Mouse (Mus musculus): ENCODE measurements around the gene Zc3h7b. TPM values are rescaled to one million over a fixed set of nuclear protein-coding genes. Genes with fewer than 3 reads are reported as not detected.

The Zc3h7b gene
- polyA plus RNA-seq, 1 experiment from 2014 or later: 62.7 TPM

DNA sequence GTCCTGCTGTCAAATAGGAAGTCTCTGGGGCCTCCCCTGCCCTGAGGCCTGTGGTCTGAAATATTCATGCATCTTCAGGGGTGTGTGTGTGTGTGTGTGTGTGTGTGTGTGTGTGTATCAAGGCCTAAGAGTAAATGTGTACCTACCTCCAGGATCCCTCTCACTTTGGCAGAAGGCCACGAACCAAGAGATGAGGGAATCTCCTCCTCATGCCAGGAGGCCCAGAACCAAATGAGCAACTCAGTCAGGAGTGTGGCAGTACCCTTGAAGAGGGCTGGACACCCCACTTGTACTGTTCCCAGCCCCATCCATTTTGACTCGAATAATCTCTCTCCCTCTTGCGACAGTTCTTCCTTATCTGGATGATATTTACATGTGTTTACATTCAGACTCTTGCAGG, 87.4 kb downstream of the Zc3h7b start:
- no peak overlapping the region for H3K27ac ChIP-seq
- DNase-seq (ENCODE audit: low spot score) (no peak), ATAC-seq (ENCODE audit: low FRiP score) (no peak)
- no peak overlapping the region for H3K9ac ChIP-seq
- H3K4me3 ChIP-seq (replicated peaks; ENCODE audit: low read length): no peak overlapping the region
- H3K9me3 ChIP-seq (ENCODE audit: control insufficient read depth, low read length): no peaks in the 10 kb centered on the region
- H3K4me1 ChIP-seq (replicated peaks; ENCODE audit: control insufficient read depth, insufficient read depth, low read length): 0 out of 2 replicates have a peak, but pooled peaks cover 3% of the 10 kb centered on the region
- WGBS: 82% methylated on average over 3 of the region's 3 CpGs
- peaks cover 11% of the 10 kb centered on the region for H3K36me3 ChIP-seq (replicated peaks; ENCODE audit: control insufficient read depth, insufficient read depth)
- no peaks in the 10 kb centered on the region for H3K27me3 ChIP-seq (ENCODE audit: control insufficient read depth, insufficient read depth, low read length)
- no peak overlapping the region for H3K4me2 ChIP-seq (replicated peaks)

DNA sequence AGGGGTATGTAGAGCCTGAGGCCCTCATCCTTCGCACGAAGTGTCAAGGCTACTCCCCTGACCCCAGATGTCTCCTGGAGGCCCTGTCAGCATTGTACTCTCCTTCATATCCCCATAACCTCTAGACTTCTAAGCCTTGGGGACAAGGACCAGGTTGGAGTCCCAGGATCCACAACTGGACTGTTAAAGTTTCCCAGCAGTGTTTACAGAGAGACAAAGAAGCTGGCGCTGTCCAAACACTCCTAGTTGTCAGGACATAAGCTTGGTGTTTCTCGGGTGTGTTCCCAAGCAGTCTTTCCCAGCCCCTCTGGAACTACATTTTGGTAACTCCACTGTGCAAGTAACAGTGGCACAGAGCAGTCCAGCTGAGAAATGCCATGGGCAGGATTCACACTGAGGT, 88.6 kb downstream of the Zc3h7b start:
- H3K4me3 ChIP-seq (replicated peaks; ENCODE audit: low read length): no peak overlapping the region
- ATAC-seq (ENCODE audit: low FRiP score) (no peak), DNase-seq (ENCODE audit: low spot score) (no peak)
- WGBS: 77% methylated on average over 4 of the region's 4 CpGs
- H3K4me1 ChIP-seq (replicated peaks; ENCODE audit: control insufficient read depth, insufficient read depth, low read length): 0 out of 2 replicates have a peak, but pooled peaks cover 3% of the 10 kb centered on the region
- no peak overlapping the region for H3K27ac ChIP-seq
- no peak overlapping the region for H3K9ac ChIP-seq
- H3K4me2 ChIP-seq (replicated peaks): no peak overlapping the region
- H3K9me3 ChIP-seq (ENCODE audit: control insufficient read depth, low read length): no peaks in the 10 kb centered on the region
- no peaks in the 10 kb centered on the region for H3K27me3 ChIP-seq (ENCODE audit: control insufficient read depth, insufficient read depth, low read length)
- peaks cover 3% of the 10 kb centered on the region; the same call in 1 of the 2 replicates for H3K36me3 ChIP-seq (replicated peaks; ENCODE audit: control insufficient read depth, insufficient read depth)

DNA sequence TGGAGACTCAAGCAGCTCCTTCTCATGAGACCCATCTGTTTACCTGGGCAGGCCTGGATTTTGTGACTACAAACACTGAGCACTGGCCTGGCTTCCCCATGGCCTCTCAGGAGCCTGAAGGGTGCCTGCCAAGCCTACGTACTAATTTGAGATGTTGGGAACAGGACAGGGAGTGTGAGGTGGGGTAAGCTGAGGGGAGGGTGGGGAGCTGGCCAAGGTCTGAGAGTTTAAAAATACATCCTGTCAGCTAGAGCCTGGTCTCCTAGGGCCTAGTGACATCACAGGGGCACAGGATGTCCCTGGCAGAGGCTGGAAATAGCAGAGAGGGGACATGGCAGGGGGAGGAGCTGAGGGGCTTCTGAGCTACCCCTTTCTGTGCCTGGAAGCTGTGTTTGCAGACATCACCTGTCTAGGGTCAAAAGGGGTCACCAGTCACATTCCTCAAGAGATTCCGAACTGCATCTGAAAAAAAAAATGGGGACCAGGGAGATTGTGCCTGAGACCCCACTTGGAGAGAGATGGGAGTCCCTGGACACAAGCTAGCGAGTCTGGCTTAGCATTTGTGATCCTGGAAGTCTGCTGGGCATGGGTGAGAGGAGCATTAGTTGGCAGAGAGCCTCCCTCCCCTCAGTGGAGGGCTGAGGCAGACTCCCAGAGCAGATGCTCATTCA, 89.4 kb downstream of the Zc3h7b start:
- 0 out of 2 replicates have a peak, but pooled peaks cover 3% of the 10 kb centered on the region for H3K4me1 ChIP-seq (replicated peaks; ENCODE audit: control insufficient read depth, insufficient read depth, low read length)
- H3K4me2 ChIP-seq (replicated peaks): no peak overlapping the region
- H3K27ac ChIP-seq: no peak overlapping the region
- no peak overlapping the region for H3K4me3 ChIP-seq (replicated peaks; ENCODE audit: low read length)
- no peak for ATAC-seq (ENCODE audit: low FRiP score)
- no peak overlapping the region for H3K9ac ChIP-seq
- DNase-seq (ENCODE audit: low spot score): no peak
- H3K36me3 ChIP-seq (replicated peaks; ENCODE audit: control insufficient read depth, insufficient read depth): no peaks in the 10 kb centered on the region
- no peaks in the 10 kb centered on the region for H3K9me3 ChIP-seq (ENCODE audit: control insufficient read depth, low read length)
- H3K27me3 ChIP-seq (ENCODE audit: control insufficient read depth, insufficient read depth, low read length): no peaks in the 10 kb centered on the region
- 61% methylated on average over 3 of the region's 3 CpGs for WGBS

DNA sequence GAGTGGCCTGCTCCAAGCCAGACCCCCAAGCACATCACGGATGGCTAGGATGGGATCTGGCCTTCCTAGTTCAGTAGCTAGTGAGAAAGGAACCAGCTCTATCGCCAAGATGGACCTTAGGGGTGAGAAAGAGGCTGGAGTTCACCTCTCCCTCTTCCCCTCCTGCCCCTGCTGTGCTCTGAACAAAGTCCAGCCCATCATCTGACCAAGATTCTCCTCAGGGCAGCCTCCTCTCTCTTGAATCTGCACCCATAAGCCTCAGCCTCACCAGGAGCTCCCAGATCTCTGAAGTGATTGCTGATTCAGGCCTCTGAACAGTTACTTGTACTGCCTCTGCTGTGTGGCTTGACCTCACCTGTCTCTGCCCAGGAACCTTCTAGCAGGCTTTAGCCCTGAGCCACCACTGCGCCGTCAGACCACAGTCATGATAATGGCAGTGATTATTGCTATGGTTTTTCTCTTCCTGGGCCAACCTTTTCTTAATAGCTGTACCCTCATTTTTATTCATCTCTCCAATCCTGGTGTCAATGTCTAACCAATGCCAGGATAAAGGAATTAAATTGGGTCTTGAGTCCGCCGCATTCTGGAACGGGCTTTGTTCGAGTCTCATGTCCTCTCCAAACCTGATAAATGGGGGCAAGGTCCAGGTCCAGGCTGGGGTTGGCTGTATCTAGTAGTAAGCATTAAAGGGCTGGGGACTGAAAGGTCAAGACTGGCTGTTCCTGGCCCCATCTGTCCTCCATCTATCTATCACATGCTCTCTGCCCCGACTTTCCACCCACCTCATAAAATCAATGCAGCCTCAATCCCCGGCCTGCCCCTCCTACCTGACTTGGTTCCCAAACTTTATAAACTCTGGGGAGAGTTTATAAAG, 90.4 kb downstream of the Zc3h7b start:
- Histone ChIP-seq H3K36me3 (replicated peaks; ENCODE audit: control insufficient read depth, insufficient read depth) (no peaks in the 10 kb centered on the region), H3K9ac (no peak overlapping the region), H3K27me3 (ENCODE audit: control insufficient read depth, insufficient read depth, low read length) (no peaks in the 10 kb centered on the region), H3K4me3 (replicated peaks; ENCODE audit: low read length) (no peak overlapping the region), H3K27ac (no peak overlapping the region), H3K4me1 (replicated peaks; ENCODE audit: control insufficient read depth, insufficient read depth, low read length) (peaks cover 10% of the 10 kb centered on the region; the same call in 1 of the 2 replicates), H3K4me2 (replicated peaks) (no peak overlapping the region), H3K9me3 (ENCODE audit: control insufficient read depth, low read length) (no peaks in the 10 kb centered on the region)
- 65% methylated on average over 10 of the region's 10 CpGs for WGBS
- ATAC-seq (ENCODE audit: low FRiP score) (no peak), DNase-seq (ENCODE audit: low spot score) (no peak)

DNA sequence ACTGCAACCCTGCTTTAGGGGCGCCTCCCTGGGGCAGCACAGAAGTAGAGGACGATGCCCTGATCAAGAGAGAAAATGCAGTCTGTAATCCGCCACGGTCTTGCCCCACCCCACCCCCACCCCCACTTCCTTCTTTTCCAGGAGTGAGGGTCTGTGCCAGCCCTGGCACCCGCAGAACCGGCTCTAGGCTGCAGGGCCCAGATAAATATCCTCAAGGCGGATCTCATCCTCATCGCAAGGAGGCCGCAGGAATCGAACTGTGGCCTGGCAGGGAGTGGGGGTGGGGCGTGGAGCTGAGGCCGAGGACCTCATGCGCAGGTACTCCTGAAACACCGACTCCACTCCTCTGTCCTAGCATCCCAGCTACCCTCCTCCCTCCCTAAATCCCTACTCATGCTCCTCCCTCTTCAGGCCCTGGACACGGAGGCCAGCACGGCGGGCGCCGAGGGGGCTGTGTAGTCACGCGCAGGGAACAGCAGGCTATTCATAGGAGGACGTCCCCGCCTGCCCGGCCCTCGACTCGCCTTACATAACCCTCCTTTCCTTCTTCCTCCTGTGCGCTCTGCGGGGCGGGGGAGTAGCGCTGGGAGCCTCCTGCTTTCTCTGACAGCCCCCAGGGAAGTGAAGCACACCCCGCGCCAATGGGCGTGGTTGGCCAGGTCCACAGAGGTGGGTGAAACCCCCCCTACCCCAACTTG, 91.4 kb downstream of the Zc3h7b start:
- H3K27me3 ChIP-seq (ENCODE audit: control insufficient read depth, insufficient read depth, low read length): no peaks in the 10 kb centered on the region
- ATAC-seq (ENCODE audit: low FRiP score): peak; percentile 54; the same call in 1 of the 2 replicates
- peaks cover 10% of the 10 kb centered on the region; the same call in 1 of the 2 replicates for H3K4me1 ChIP-seq (replicated peaks; ENCODE audit: control insufficient read depth, insufficient read depth, low read length)
- DNase-seq (ENCODE audit: low spot score): no peak
- no peak overlapping the region for H3K27ac ChIP-seq
- H3K9ac ChIP-seq: peak overlapping the region; percentile 47; the same call in 1 of the 2 replicates
- WGBS: 4% methylated on average over 31 of the region's 33 CpGs
- H3K4me3 ChIP-seq (replicated peaks; ENCODE audit: low read length): no peak overlapping the region
- H3K4me2 ChIP-seq (replicated peaks): peak overlapping the region; percentile 46
- H3K9me3 ChIP-seq (ENCODE audit: control insufficient read depth, low read length): no peaks in the 10 kb centered on the region
- H3K36me3 ChIP-seq (replicated peaks; ENCODE audit: control insufficient read depth, insufficient read depth): no peaks in the 10 kb centered on the region

DNA sequence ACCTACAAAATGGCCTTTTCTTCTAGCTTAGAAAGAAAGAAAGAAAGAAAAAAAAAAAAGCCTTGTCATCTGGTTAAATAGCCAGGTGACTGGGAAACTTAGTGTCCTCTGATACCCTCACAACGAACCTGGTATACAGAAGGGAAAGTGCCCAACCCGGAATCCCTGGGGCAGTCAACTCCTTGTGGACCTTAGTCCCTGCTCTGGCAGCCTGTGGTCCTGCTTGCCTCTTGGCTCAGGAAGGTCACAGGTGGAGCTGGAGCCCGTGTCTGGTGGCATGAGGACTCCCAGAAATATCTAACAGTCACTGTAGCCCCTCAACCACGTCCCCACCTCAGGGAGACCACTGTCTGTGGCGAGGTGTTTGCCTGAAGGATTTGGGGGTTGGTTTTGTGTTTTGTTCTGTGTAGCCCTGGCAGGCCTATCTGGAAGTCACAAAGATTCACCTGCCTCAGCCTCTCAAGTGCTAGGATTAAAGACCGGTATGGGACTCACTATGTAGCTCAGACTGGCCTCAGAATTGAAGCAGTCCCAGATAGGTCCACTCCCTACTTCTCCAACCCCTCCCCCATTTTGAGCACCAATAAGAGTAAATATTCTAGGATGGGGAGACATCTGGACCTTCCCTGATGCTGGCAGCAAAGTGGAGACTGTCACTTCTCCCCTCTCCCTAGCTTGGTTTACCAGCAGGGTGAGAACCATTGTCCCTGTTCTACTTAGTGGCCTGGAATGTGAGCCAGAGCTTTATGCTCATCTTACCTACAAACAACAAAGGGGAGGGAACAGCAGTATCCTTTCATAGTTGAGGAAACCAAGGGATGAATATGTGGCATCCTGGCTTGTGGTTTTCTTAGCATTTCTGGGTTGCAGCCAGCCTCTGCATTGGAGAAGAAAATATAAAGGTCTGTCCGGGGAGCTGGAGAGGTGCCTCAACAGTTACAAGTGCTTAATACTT, 92.4 kb downstream of the Zc3h7b start:
- 63% methylated on average over 7 of the region's 7 CpGs for WGBS
- ATAC-seq (ENCODE audit: low FRiP score): no peak

DNA sequence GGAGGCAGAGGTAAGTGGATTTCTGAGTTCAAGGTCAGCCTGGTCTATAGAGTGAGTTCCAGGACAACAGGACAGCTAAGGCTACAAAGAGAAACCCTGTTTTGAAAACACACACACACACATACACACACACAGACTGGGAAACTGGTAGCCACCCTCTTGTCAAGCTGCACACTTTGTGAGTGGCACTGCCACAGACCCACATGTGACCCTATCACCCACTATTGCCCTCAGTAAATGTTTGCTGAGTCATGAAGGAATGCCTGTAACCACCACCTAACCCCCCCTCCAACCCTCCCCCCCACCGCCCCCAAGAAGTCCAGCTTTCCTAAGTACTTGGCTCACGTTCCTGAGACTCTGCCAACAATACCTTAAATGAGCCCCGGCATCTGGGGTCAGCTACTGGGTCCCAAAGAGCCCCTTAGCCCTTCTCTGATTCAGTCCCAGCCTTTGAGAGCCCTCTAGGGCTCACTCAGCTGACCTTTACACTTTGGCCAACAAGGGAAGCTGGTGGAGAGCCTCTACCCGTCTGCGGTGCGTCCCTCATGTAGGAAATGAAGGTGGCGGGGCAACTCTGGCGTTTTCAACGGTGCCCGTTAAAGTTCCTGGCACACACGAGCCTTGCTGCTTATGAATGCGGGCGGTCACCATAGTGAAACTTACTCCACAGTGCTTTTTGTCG, 93.8 kb downstream of the Zc3h7b start:
- Histone ChIP-seq H3K4me2 (replicated peaks) (no peak overlapping the region), H3K27me3 (ENCODE audit: control insufficient read depth, insufficient read depth, low read length) (no peaks in the 10 kb centered on the region), H3K9ac (no peak overlapping the region), H3K9me3 (ENCODE audit: control insufficient read depth, low read length) (no peaks in the 10 kb centered on the region), H3K27ac (no peak overlapping the region), H3K36me3 (replicated peaks; ENCODE audit: control insufficient read depth, insufficient read depth) (no peaks in the 10 kb centered on the region), H3K4me1 (replicated peaks; ENCODE audit: control insufficient read depth, insufficient read depth, low read length) (peaks cover 10% of the 10 kb centered on the region; the same call in 1 of the 2 replicates), H3K4me3 (replicated peaks; ENCODE audit: low read length) (no peak overlapping the region)
- no peak for DNase-seq (ENCODE audit: low spot score)
- 71% methylated on average over 14 of the region's 14 CpGs for WGBS
- no peak for ATAC-seq (ENCODE audit: low FRiP score)

More for the DNA sequence above, 92.4 kb downstream of the Zc3h7b start:
- H3K27me3 ChIP-seq (ENCODE audit: control insufficient read depth, insufficient read depth, low read length): no peaks in the 10 kb centered on the region
- no peaks in the 10 kb centered on the region for H3K9me3 ChIP-seq (ENCODE audit: control insufficient read depth, low read length)
- no peak overlapping the region; the same call in 1 of the 2 replicates for H3K4me2 ChIP-seq (replicated peaks)
- no peak for DNase-seq (ENCODE audit: low spot score)
- no peaks in the 10 kb centered on the region for H3K36me3 ChIP-seq (replicated peaks; ENCODE audit: control insufficient read depth, insufficient read depth)
- no peak overlapping the region for H3K4me3 ChIP-seq (replicated peaks; ENCODE audit: low read length)
- H3K27ac ChIP-seq: no peak overlapping the region
- no peak overlapping the region for H3K9ac ChIP-seq
- peaks cover 10% of the 10 kb centered on the region; the same call in 1 of the 2 replicates for H3K4me1 ChIP-seq (replicated peaks; ENCODE audit: control insufficient read depth, insufficient read depth, low read length)

DNA sequence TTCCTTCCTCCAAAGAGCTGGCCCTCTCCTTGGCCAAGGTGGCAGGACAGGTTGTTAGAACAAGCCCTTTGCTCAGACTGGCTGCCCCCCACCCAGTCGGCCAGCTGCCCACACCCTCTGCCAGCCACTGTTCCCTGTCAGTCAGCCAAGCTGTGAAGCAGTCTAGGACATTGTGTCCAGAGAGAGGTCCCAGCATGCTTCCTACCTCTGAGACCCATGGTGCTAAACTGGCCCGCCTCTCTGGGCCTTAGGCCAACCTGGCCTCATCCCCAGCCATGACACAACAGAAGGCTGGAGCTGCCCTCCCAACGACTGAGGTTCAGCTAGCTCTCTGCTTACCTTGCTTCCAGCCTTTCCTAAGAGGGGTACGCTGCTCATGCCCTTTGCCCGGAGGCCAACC, 94.8 kb downstream of the Zc3h7b start:
- Histone ChIP-seq H3K9me3 (ENCODE audit: control insufficient read depth, low read length) (no peaks in the 10 kb centered on the region), H3K27me3 (ENCODE audit: control insufficient read depth, insufficient read depth, low read length) (no peaks in the 10 kb centered on the region), H3K27ac (peak overlapping the region; percentile 26; the same call in 1 of the 2 replicates), H3K4me3 (replicated peaks; ENCODE audit: low read length) (no peak overlapping the region), H3K9ac (no peak overlapping the region), H3K4me2 (replicated peaks) (no peak overlapping the region), H3K36me3 (replicated peaks; ENCODE audit: control insufficient read depth, insufficient read depth) (no peaks in the 10 kb centered on the region), H3K4me1 (replicated peaks; ENCODE audit: control insufficient read depth, insufficient read depth, low read length) (peaks cover 10% of the 10 kb centered on the region; the same call in 1 of the 2 replicates)
- DNase-seq (ENCODE audit: low spot score): peak; percentile 69
- WGBS: 62% methylated on average over 5 of the region's 5 CpGs
- ATAC-seq (ENCODE audit: low FRiP score): peak; percentile 75; the same call in 1 of the 2 replicates
